Mouse (Mus musculus): Measurements from ENCODE around the gene Gm3893.
"Not testable (repeated sequence)": the region's sequence is repeated elsewhere in the genome, so short reads cannot be mapped to it uniquely, and the experiment has no call there.

Gene Gm3893

DNA sequence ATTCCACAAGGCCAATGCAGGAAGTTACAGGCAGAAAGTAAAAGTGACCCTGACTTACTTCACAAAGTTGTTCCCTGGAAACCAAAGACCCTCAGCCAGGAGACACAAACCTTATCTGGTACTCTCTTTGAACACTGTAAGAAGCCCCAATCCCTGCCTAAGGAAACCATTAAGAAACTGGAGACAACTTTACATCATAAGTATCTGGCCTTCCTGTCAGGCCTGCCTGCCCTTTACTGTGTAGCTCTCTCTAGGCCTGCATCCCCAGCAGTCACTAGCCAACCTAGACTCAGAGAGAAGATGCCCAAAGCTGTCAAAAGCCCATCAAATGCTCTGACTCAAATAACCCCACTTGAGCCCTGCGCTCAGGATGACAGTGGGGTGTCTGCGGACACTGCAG is at the start of gene Gm3893:
TSS of gene Gm3893 (plus strand) at position 301 of the 400 bp plus-strand sequence.
- DNase-seq (ENCODE audit: low read depth): not testable (repeated sequence)

DNA sequence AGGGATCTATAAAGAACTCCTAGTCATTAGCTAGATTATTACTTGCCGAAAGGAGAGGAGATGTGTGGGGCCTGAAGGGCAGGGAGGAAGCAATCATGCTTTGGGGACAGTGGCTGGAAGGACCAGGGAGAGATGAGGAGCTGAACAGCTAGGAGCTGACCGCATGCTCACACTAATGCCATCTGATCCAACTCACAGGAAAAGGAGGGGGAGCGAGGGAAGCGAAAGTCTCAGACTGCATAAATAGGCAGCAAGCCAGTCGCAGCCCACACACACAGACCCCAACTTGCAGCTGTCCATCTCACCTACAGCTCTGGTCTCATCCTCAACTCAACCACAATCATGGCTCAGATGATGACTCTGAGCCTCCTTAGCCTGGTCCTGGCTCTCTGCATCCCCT is 23.5 kb downstream of the Gm3893 start, which contains the start of gene Gm13304:
TSS of gene Gm13304 (plus strand) at position 301 of the 400 bp plus-strand sequence.
- not testable (repeated sequence) for DNase-seq (ENCODE audit: low read depth)
